Mouse (Mus musculus) ES-E14 (cell line): Measurements from ENCODE around the gene Capzb. TPM values are rescaled to one million over a fixed set of nuclear protein-coding genes. Genes with fewer than 3 reads are reported as not detected.

ENCODE experiments used
- DNase-seq: peaks from one replicate; pipeline ENCODE4 v3.0.0-alpha.2; 2013; ENCODE audit warnings: low read depth, low spot score
- H3K27ac ChIP-seq: 2 replicates; pipeline ENCODE4 v1.5.1; 2012; ENCODE audit warnings: low read depth, mild to moderate bottlenecking, low read length, moderate library complexity, mixed read lengths; ENCODE audit not compliant: poor library complexity, insufficient read depth, severe bottlenecking
- H3K36me3 ChIP-seq: 2 replicates; pipeline ENCODE4 v1.6.1; 2012; ENCODE audit warnings: mild to moderate bottlenecking, low read length, moderate library complexity, mixed read lengths; ENCODE audit not compliant: control insufficient read depth, poor library complexity, insufficient read depth, severe bottlenecking
- H3K4me1 ChIP-seq, 2 experiments: fragments of 150-350 bp in 1 of 2; sonication (generic) in 1 of 2; 2 replicates each; pipeline ENCODE4 v1.6.1; 2012; ENCODE audit warnings: low read length in 2 of 2, mild to moderate bottlenecking in 1 of 2, mixed read lengths in 1 of 2; ENCODE audit not compliant: control insufficient read depth in 2 of 2, insufficient read depth in 2 of 2, poor library complexity in 1 of 2
- H3K4me3 ChIP-seq, 2 experiments: fragments of 150-350 bp in 1 of 2; sonication (generic) in 1 of 2; 2 replicates each; pipeline ENCODE4 v1.5.1; 2012; ENCODE audit warnings: low read length in 2 of 2, low read depth in 1 of 2, mild to moderate bottlenecking in 1 of 2, mixed read lengths in 1 of 2; ENCODE audit not compliant: insufficient read depth in 1 of 2, poor library complexity in 1 of 2, severe bottlenecking in 1 of 2
- H3K9ac ChIP-seq: 2 replicates; pipeline ENCODE4 v1.6.1; 2012; ENCODE audit warnings: low read depth, mild to moderate bottlenecking, low read length, mixed read lengths; ENCODE audit not compliant: poor library complexity, insufficient read depth, severe bottlenecking
- H3K9me3 ChIP-seq: fragments of 150-350 bp; sonication (generic); 2 replicates; pipeline ENCODE4 v1.6.1; 2012; ENCODE audit warnings: low read depth, mild to moderate bottlenecking, low read length; ENCODE audit not compliant: control insufficient read depth, insufficient read depth
- CHD2 ChIP-seq: IDR thresholded peaks from 2 replicates; pipeline ENCODE4 v1.6.1; 2014; ENCODE audit warnings: mild to moderate bottlenecking, low read depth, low read length, inconsistent platforms
- HCFC1 ChIP-seq: IDR thresholded peaks from 2 replicates; pipeline ENCODE4 v1.6.1; 2012; ENCODE audit warnings: low read length, inconsistent platforms, borderline replicate concordance; ENCODE audit not compliant: insufficient read depth
- MAFK ChIP-seq: IDR thresholded peaks from 2 replicates; pipeline ENCODE4 v1.6.1; 2014; ENCODE audit warnings: mild to moderate bottlenecking, low read depth, low read length, inconsistent platforms; ENCODE audit not compliant: insufficient read depth
- ZC3H11A ChIP-seq: IDR thresholded peaks from 2 replicates; pipeline ENCODE4 v1.6.1; 2012; ENCODE audit warnings: low read depth, mild to moderate bottlenecking, inconsistent platforms, low read length, borderline replicate concordance
- ZNF384 ChIP-seq: IDR thresholded peaks from 2 replicates; pipeline ENCODE4 v1.6.1; 2012; ENCODE audit warnings: low read depth, low read length, inconsistent platforms
- in situ Hi-C, 2 experiments: fragments of 600-800 bp; cut with MboI; formaldehyde crosslinking; loops; one replicate each; pipeline ENCODE4 v1.15.1; 2025; ENCODE audit warnings: low sequenced_read_pairs in 2 of 2, inconsistent platforms in 1 of 2; ENCODE audit not compliant: unreplicated experiment in 2 of 2
- total RNA-seq: library from RNA; depleted of rRNA; stranded (reverse); fragments of 300-350 nt; gene quantifications from 2 replicates; pipeline ENCODE4 v1.2.3, GENCODE M21; 2012

Gene Capzb
- total RNA-seq, 1 experiment, result 111 TPM

GRCm38 (mm10) chr4:139297566-139297965 lies 104.9 kb downstream of the Capzb start:
- Histone ChIP-seq H3K27ac (no peak overlapping the region), H3K4me1 (peaks cover 0 to 9% of the 10 kb centered on the region in 2 experiments; a peak in 1 of 4 replicates), H3K9me3 (no peaks in the 10 kb centered on the region), H3K9ac (no peak overlapping the region), H3K36me3 (peaks cover 26% of the 10 kb centered on the region; the same call in 1 of the 2 replicates), H3K4me3 (no peak overlapping the region)
- no peak for TF ChIP-seq ZNF384
- no peak for TF ChIP-seq ZC3H11A
- no peak for TF ChIP-seq CHD2
- TF ChIP-seq MAFK, result no peak
- no peak for TF ChIP-seq HCFC1
- DNase-seq, result no peak
- in situ Hi-C loops, result loop anchor here in 1 of 2 experiments (25.0 kb wide), 1 partner anchor 210 kb away; the partner anchor contains the start of genes Htr6 and Nbl1

DNA sequence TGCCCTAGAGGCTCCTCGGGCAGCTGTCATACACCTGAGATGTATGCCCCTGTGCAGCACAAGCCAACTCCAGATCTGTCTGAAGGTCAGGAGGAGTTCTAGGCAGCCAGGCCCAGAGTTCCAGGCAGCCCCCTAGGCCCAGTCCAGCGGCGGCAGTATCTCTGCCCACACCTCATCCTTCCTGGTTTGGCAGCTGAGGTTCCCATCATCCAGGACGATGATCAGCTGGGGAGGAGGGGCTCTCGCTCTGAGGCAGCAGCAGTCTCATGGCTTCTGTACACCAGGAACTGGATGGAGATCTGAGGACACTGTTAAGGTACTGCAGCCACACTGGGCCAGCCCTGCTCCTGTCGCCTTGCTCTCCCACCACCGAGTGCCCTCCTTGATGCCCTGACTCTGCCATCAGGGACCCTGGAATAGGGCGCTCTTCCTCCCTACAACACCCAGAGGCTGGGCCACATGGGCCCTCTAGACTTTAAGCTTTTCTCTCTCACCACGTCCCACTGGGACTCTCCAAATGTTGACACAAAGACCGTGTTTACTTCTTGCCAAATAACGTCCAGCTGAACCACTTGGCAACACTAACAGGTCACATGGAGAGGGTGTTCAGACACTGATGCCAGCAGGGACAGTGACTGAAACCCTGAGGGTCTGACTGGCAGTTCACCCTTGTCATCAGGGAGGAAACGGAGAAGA lies 106.1 kb downstream of the Capzb start:
- Histone ChIP-seq H3K36me3 (peaks cover 26% of the 10 kb centered on the region; the same call in 1 of the 2 replicates), H3K4me1 (peaks cover 2 to 14% of the 10 kb centered on the region in 2 experiments; a peak in 2 of 4 replicates), H3K9ac (no peak overlapping the region), H3K9me3 (no peaks in the 10 kb centered on the region), H3K27ac (no peak overlapping the region), H3K4me3 (no peak overlapping the region)
- no peak for DNase-seq
- no peak for TF ChIP-seq ZNF384
- in situ Hi-C loops, result loop anchor here in 1 of 2 experiments (25.0 kb wide), 1 partner anchor 212 kb away; the partner anchor contains the start of genes Htr6 and Nbl1

- Histone ChIP-seq H3K9me3 (no peaks in the 10 kb centered on the region), H3K36me3 (peaks cover 26% of the 10 kb centered on the region; the same call in 1 of the 2 replicates), H3K9ac (no peak overlapping the region), H3K4me3 (no peak overlapping the region), H3K27ac (no peak overlapping the region), H3K4me1 (peaks cover 2 to 14% of the 10 kb centered on the region in 2 experiments; a peak in 2 of 4 replicates)
- in situ Hi-C loops, result no loop called here
- no peak for DNase-seq
- TF ChIP-seq HCFC1, result no peak
- no peak for TF ChIP-seq ZC3H11A
- no peak for TF ChIP-seq MAFK
- TF ChIP-seq ZNF384, result no peak
- no peak for TF ChIP-seq CHD2
Measured at GRCm38 (mm10) chr4:139301780-139302179, 109.1 kb downstream of the Capzb start.

- H3K36me3 ChIP-seq, result peaks cover 28% of the 10 kb centered on the region; the same call in 1 of the 2 replicates
- H3K4me3 ChIP-seq, result no peak overlapping the region; a peak in 1 of 4 replicates
- TF ChIP-seq HCFC1 (no peak), ZNF384 (no peak), CHD2 (no peak), MAFK (no peak), ZC3H11A (no peak)
- no peak overlapping the region for H3K27ac ChIP-seq
- H3K4me1 ChIP-seq, result peaks cover 2 to 14% of the 10 kb centered on the region in 2 experiments; a peak in 2 of 4 replicates
- no peak overlapping the region for H3K9ac ChIP-seq
- no peak for DNase-seq
- H3K9me3 ChIP-seq, result no peaks in the 10 kb centered on the region
- in situ Hi-C loops, result no loop called here
Measured at GRCm38 (mm10) chr4:139302241-139302640, 109.5 kb downstream of the Capzb start.
